Mouse (Mus musculus): ENCODE results near the gene Nampt.

Gene Nampt

GRCm38 (mm10) chr12:32819416-32819815 is at the start of gene Nampt:
Gene Nampt (plus strand): TSS chr12:32819545.
- no peak for DNase-seq (ENCODE audit: low spot score)

- peak; percentile 74 for DNase-seq (ENCODE audit: low spot score)
These were observed 48.6 kb upstream of the Nampt start for GRCm38 (mm10) chr12:32770766-32771165.

- DNase-seq (ENCODE audit: low spot score) = no peak
These were observed 44.8 kb upstream of the Nampt start for GRCm38 (mm10) chr12:32774592-32774991.

GRCm38 (mm10) chr12:32789092-32789491 is 30.3 kb upstream of the Nampt start:
- DNase-seq (ENCODE audit: low spot score) = no peak

GRCm38 (mm10) chr12:32795765-32796471 is 23.4 kb upstream of the Nampt start:
- DNase-seq (ENCODE audit: low spot score) = no peak

GRCm38 (mm10) chr12:32797438-32797837 is 21.9 kb upstream of the Nampt start:
- DNase-seq (ENCODE audit: low spot score) = no peak

- DNase-seq (ENCODE audit: low spot score) = no peak
These were observed 18.3 kb upstream of the Nampt start for GRCm38 (mm10) chr12:32801078-32801477.

GRCm38 (mm10) chr12:32805559-32805958 is 13.8 kb upstream of the Nampt start:
- no peak for DNase-seq (ENCODE audit: low spot score)

GRCm38 (mm10) chr12:32819823-32820605 is 669 bp downstream of the Nampt start:
- DNase-seq (ENCODE audit: low spot score) = peak; percentile 97

- peak; percentile 73 for DNase-seq (ENCODE audit: low spot score)
These were observed 1.6 kb downstream of the Nampt start for GRCm38 (mm10) chr12:32820688-32821503.

- DNase-seq (ENCODE audit: low spot score) = peak; percentile 38
These were observed 2.2 kb downstream of the Nampt start for GRCm38 (mm10) chr12:32821504-32822011.

- DNase-seq (ENCODE audit: low spot score) = peak; percentile 66
These were observed 2.7 kb downstream of the Nampt start for GRCm38 (mm10) chr12:32822066-32822465.

GRCm38 (mm10) chr12:32824586-32824985 is 5.2 kb downstream of the Nampt start:
- DNase-seq (ENCODE audit: low spot score) = peak; percentile 31

- DNase-seq (ENCODE audit: low spot score) = peak; percentile 76
These were observed 7.6 kb downstream of the Nampt start for GRCm38 (mm10) chr12:32826971-32827370.

GRCm38 (mm10) chr12:32828137-32828760 is 8.9 kb downstream of the Nampt start:
- DNase-seq (ENCODE audit: low spot score) = no peak

GRCm38 (mm10) chr12:32829321-32830090 is 10.2 kb downstream of the Nampt start:
- DNase-seq (ENCODE audit: low spot score) = no peak

- no peak for DNase-seq (ENCODE audit: low spot score)
These were observed 12.7 kb downstream of the Nampt start for GRCm38 (mm10) chr12:32832076-32832475.

GRCm38 (mm10) chr12:32834781-32835180 is 15.4 kb downstream of the Nampt start:
- DNase-seq (ENCODE audit: low spot score) = peak; percentile 30

GRCm38 (mm10) chr12:32835235-32835634 is 15.9 kb downstream of the Nampt start:
- DNase-seq (ENCODE audit: low spot score) = peak; percentile 87

- DNase-seq (ENCODE audit: low spot score) = no peak
These were observed 19.1 kb downstream of the Nampt start for GRCm38 (mm10) chr12:32838406-32838805.

GRCm38 (mm10) chr12:32838954-32839353 is 19.6 kb downstream of the Nampt start:
- no peak for DNase-seq (ENCODE audit: low spot score)
